Mouse (Mus musculus) forebrain, embryonic 11.5 days (tissue): ENCODE measurements at regions not wholly inside any gene's neighbourhood (a gene's known extent, or its start where the extent isn't known, plus 50 kb on each side); places are given as distances from the start of the nearest gene placed in this dataset.

Source experiments
- ATAC-seq: fragments of 200-750 bp; cut with Nextera tagmentation; replicated peaks from 2 replicates; pipeline ENCODE4 v1.8.0; 2017; ENCODE audit warnings: moderate TSS enrichment; ENCODE audit not compliant: low FRiP score
- DNase-seq: peaks from one replicate; pipeline ENCODE4 v3.0.0-alpha.2; 2017; ENCODE audit warnings: low spot score
- H3K27ac ChIP-seq: fragments of 300-500 bp; sonication (generic); 2 replicates; pipeline ENCODE4 v1.5.1; 2014; ENCODE audit warnings: low read depth, low read length
- H3K27me3 ChIP-seq: fragments of 300-500 bp; sonication (generic); 2 replicates; pipeline ENCODE4 v1.6.1; 2014; ENCODE audit warnings: mild to moderate bottlenecking, low read length, mixed read lengths; ENCODE audit not compliant: control insufficient read depth, insufficient read depth
- H3K36me3 ChIP-seq: fragments of 300-500 bp; sonication (generic); 2 replicates; pipeline ENCODE4 v1.6.1; 2014; ENCODE audit warnings: mild to moderate bottlenecking, low read length, moderate library complexity, mixed read lengths; ENCODE audit not compliant: control insufficient read depth, insufficient read depth
- H3K4me1 ChIP-seq: fragments of 300-500 bp; sonication (generic); replicated peaks from 2 replicates; pipeline ENCODE4 v1.6.1; 2014; ENCODE audit warnings: low read length, mixed read lengths; ENCODE audit not compliant: control insufficient read depth, insufficient read depth
- H3K4me2 ChIP-seq: fragments of 300-500 bp; sonication (generic); 2 replicates; pipeline ENCODE4 v1.6.1; 2014; ENCODE audit warnings: low read depth, mild to moderate bottlenecking, low read length, moderate library complexity, mixed read lengths; ENCODE audit not compliant: severe bottlenecking
- H3K4me3 ChIP-seq: fragments of 300-500 bp; sonication (generic); 2 replicates; pipeline ENCODE4 v1.5.1; 2014; ENCODE audit warnings: low read depth, low read length
- H3K9ac ChIP-seq: fragments of 300-500 bp; sonication (generic); 2 replicates; pipeline ENCODE4 v1.6.1; 2014; ENCODE audit warnings: low read length
- H3K9me3 ChIP-seq: fragments of 300-500 bp; sonication (generic); 2 replicates; pipeline ENCODE4 v1.6.1; 2016; ENCODE audit warnings: low read length, mixed read lengths; ENCODE audit not compliant: control insufficient read depth
- WGBS: fragments of 180-500 bp; shearing (Covaris S2); extraction: QIAGEN DNeasy Blood & Tissue Kit; methylation state at CpG from one replicate; pipeline ENCODE4 v1.1.7; 2014; 5-methylcytosine and 5-hydroxymethylcytosine counted together

DNA sequence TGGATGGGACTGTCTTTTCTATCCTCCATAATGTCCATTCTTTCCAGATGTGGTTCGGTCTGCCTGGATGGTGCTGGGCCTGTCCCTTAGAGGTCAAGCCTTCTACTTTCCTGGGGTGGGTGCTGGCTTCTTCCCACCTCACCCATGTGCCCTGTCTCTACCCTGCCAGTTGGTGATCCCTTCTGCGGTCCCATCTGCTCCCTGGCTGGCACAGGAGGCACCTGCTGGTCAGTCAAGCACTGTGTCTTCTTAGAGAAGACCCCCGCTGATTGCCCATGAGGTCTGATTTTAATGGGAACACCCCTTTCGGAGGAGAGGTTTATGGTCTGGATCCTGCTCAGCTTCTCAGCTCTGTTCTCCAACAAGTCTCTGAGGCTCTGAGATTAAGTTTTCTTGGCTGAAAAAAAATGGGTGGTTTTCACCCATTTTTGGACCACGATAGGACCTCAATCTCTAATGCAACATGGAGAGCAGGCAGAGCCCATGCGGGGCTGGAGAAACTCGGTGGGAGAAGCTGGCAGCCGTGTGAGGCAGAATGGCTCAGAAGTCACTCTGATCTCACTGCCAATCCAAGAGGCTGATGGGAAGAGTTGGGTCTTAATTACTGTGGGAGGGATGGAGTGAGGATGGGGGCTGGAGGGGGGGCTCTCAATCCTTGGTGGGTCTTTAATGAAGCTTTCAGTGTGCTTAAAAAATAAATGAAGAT lies 78.5 kb upstream of the Igsf21 start:
- ATAC-seq (no peak), DNase-seq (no peak)
- Histone ChIP-seq H3K4me3 (no peak overlapping the region), H3K27ac (no peak overlapping the region), H3K4me2 (no peak overlapping the region), H3K4me1 (no peaks in the 10 kb centered on the region; the same call in 1 of the 2 replicates), H3K9me3 (peaks cover 3% of the 10 kb centered on the region; the same call in 1 of the 2 replicates), H3K36me3 (no peaks in the 10 kb centered on the region), H3K9ac (no peak overlapping the region), H3K27me3 (no peaks in the 10 kb centered on the region)
- WGBS, result 86% methylated on average over 8 of the region's 8 CpGs

DNA sequence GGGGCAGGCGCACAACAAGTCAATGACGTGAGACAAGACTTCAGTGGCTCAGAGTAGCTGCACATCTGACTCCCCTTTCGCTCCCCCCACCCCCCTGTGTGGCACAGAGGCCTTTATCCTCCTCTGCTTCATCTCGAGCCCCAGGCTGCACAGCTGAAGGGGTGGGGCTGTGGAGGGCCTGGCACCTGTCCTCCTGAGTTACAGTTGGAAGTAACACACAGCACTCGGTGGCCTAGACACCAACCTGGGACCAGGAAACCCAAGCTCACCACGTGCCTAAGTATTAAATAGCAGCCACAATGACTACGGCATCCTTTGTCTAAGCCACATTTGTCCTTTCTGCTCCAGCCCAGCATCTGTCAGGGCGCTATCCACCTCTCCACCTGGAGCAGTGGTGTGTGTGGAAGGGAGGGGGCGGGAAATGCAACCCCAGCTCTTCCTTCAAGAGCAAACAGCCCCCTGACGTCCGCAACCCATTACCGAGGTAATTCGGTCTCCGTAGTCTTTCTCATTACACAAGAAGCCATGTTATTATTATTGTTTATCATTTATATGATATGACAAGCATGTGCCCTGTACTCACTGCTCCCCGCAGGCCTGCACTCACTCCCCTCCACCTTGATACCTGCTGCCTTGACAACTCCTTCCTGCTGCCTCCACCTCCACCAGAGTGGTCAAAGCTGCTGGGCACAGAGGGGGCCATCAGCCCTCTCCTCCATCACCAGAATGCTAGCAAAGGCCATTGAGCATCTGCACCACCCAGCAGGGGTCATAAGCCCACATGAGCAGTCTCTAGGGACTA lies 73.7 kb upstream of the Igsf21 start:
- Histone ChIP-seq H3K4me3 (no peak overlapping the region), H3K9ac (no peak overlapping the region), H3K36me3 (no peaks in the 10 kb centered on the region), H3K27ac (no peak overlapping the region), H3K9me3 (peaks cover 3% of the 10 kb centered on the region; the same call in 1 of the 2 replicates), H3K4me2 (no peak overlapping the region), H3K4me1 (no peaks in the 10 kb centered on the region), H3K27me3 (no peaks in the 10 kb centered on the region)
- WGBS, result 81% methylated on average over 15 of the region's 15 CpGs
- DNase-seq (no peak), ATAC-seq (no peak)

- WGBS, result 35% methylated on average over 16 of the region's 16 CpGs
Measured at GRCm38 (mm10) chr4:140312635-140313034, 66.1 kb upstream of the Igsf21 start.

GRCm38 (mm10) chr4:140307481-140307880 lies 60.9 kb upstream of the Igsf21 start:
- Histone ChIP-seq H3K4me3 (no peak overlapping the region), H3K36me3 (no peaks in the 10 kb centered on the region), H3K27ac (no peak overlapping the region; the same call in 1 of the 2 replicates), H3K9ac (no peak overlapping the region), H3K4me2 (no peak overlapping the region), H3K27me3 (no peaks in the 10 kb centered on the region), H3K9me3 (no peaks in the 10 kb centered on the region; the same call in 1 of the 2 replicates), H3K4me1 (no peaks in the 10 kb centered on the region)
- no peak; the same call in 1 of the 2 replicates for ATAC-seq
- WGBS, result 69% methylated on average over 8 of the region's 8 CpGs
- peak; percentile 72 for DNase-seq

More at GRCm38 (mm10) chr4:140312635-140313034, 66.1 kb upstream of the Igsf21 start:
- Histone ChIP-seq H3K27ac (peak overlapping the region; percentile 66), H3K4me3 (no peak overlapping the region), H3K4me1 (peaks cover 8% of the 10 kb centered on the region; the same call in 1 of the 2 replicates), H3K36me3 (no peaks in the 10 kb centered on the region), H3K9ac (no peak overlapping the region), H3K9me3 (no peaks in the 10 kb centered on the region), H3K27me3 (no peaks in the 10 kb centered on the region), H3K4me2 (no peak overlapping the region)
- ATAC-seq, result peak; percentile 77
- DNase-seq, result peak; percentile 81

DNA sequence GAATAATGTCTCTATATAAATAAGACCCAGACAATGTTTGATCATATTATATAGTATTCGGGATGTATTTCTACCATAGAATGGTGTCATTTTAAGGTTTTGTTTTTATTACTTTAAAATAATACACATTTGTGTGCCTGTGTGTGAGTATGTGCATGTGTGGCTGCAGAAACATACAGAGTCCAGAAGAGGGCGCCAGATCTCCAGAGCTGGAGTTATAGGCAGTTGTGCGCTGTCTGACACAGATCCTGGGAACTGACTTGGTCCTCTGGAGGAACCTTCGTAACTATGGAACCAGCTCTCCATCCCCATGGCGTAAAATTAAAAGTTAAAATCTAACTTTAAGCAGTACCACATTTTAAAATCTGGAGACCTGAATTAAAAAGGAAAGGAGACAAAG lies 58.4 kb upstream of the Igsf21 start:
- Histone ChIP-seq H3K4me2 (no peak overlapping the region), H3K4me3 (no peak overlapping the region), H3K36me3 (no peaks in the 10 kb centered on the region), H3K27ac (no peak overlapping the region), H3K27me3 (no peaks in the 10 kb centered on the region), H3K4me1 (no peaks in the 10 kb centered on the region), H3K9ac (no peak overlapping the region), H3K9me3 (no peaks in the 10 kb centered on the region; the same call in 1 of the 2 replicates)
- WGBS, result 86% methylated on average over 5 of the region's 5 CpGs
- no peak for DNase-seq
- ATAC-seq, result no peak

- 84% methylated on average over 15 of the region's 15 CpGs for WGBS
- no peak overlapping the region for H3K27ac ChIP-seq
- no peaks in the 10 kb centered on the region; the same call in 1 of the 2 replicates for H3K9me3 ChIP-seq
- ATAC-seq (no peak), DNase-seq (no peak)
- no peaks in the 10 kb centered on the region for H3K36me3 ChIP-seq
- H3K9ac ChIP-seq, result no peak overlapping the region
- no peak overlapping the region for H3K4me3 ChIP-seq
- no peak overlapping the region for H3K4me2 ChIP-seq
- H3K4me1 ChIP-seq, result no peaks in the 10 kb centered on the region
- no peaks in the 10 kb centered on the region for H3K27me3 ChIP-seq
Measured at GRCm38 (mm10) chr4:140301661-140302060, 55.1 kb upstream of the Igsf21 start.

GRCm38 (mm10) chr4:140297912-140298620 lies 51.5 kb upstream of the Igsf21 start:
- no peak for ATAC-seq
- Histone ChIP-seq H3K4me1 (no peaks in the 10 kb centered on the region), H3K36me3 (no peaks in the 10 kb centered on the region), H3K9me3 (no peaks in the 10 kb centered on the region), H3K27me3 (no peaks in the 10 kb centered on the region), H3K27ac (no peak overlapping the region), H3K9ac (no peak overlapping the region), H3K4me3 (no peak overlapping the region), H3K4me2 (no peak overlapping the region)
- no peak for DNase-seq
- 77% methylated on average over 18 of the region's 18 CpGs for WGBS
